Mouse (Mus musculus): Measurements from ENCODE around the gene Aldh4a1. TPM values are rescaled to one million over a fixed set of nuclear protein-coding genes. Genes with fewer than 3 reads are reported as not detected.

Aldh4a1 gene
- polyA plus RNA-seq, 1 experiment from 2014 or later, result 18.6 TPM

- ATAC-seq, result no peak
- WGBS, result 12% methylated on average over 5 of the region's 5 CpGs
Measured at GRCm38 (mm10) chr4:139693315-139693714, 70.6 kb downstream of the Aldh4a1 start.

GRCm38 (mm10) chr4:139697755-139698154 is 75.1 kb downstream of the Aldh4a1 start:
- Histone ChIP-seq H3K27ac (ENCODE audit: low read depth, low read length) (no peak overlapping the region), H3K9me3 (replicated peaks; ENCODE audit: control insufficient read depth, low read length) (no peaks in the 10 kb centered on the region), H3K4me3 (ENCODE audit: low read depth, low read length) (no peak overlapping the region), H3K27me3 (replicated peaks; ENCODE audit: control insufficient read depth, insufficient read depth, low read length) (no peaks in the 10 kb centered on the region), H3K9ac (ENCODE audit: low read length) (no peak overlapping the region), H3K4me2 (ENCODE audit: low read length) (no peak overlapping the region), H3K36me3 (ENCODE audit: control insufficient read depth, insufficient read depth, low read length) (no peaks in the 10 kb centered on the region), H3K4me1 (ENCODE audit: control insufficient read depth, insufficient read depth, low read length) (no peaks in the 10 kb centered on the region)
- WGBS, result 7% methylated on average over 9 of the region's 9 CpGs
- ATAC-seq (no peak), DNase-seq (ENCODE audit: low spot score) (no peak)

More at GRCm38 (mm10) chr4:139693315-139693714, 70.6 kb downstream of the Aldh4a1 start:
- Histone ChIP-seq H3K27me3 (replicated peaks; ENCODE audit: control insufficient read depth, insufficient read depth, low read length) (no peaks in the 10 kb centered on the region), H3K4me2 (ENCODE audit: low read length) (no peak overlapping the region), H3K9ac (ENCODE audit: low read length) (no peak overlapping the region), H3K36me3 (ENCODE audit: control insufficient read depth, insufficient read depth, low read length) (no peaks in the 10 kb centered on the region), H3K27ac (ENCODE audit: low read depth, low read length) (no peak overlapping the region), H3K4me1 (ENCODE audit: control insufficient read depth, insufficient read depth, low read length) (no peaks in the 10 kb centered on the region), H3K4me3 (ENCODE audit: low read depth, low read length) (no peak overlapping the region), H3K9me3 (replicated peaks; ENCODE audit: control insufficient read depth, low read length) (no peaks in the 10 kb centered on the region)
- no peak for DNase-seq (ENCODE audit: low spot score)

- 62% methylated on average over 8 of the region's 8 CpGs for WGBS
- Histone ChIP-seq H3K36me3 (ENCODE audit: control insufficient read depth, insufficient read depth, low read length) (no peaks in the 10 kb centered on the region), H3K4me3 (ENCODE audit: low read depth, low read length) (no peak overlapping the region), H3K27me3 (replicated peaks; ENCODE audit: control insufficient read depth, insufficient read depth, low read length) (no peaks in the 10 kb centered on the region), H3K27ac (ENCODE audit: low read depth, low read length) (no peak overlapping the region), H3K9ac (ENCODE audit: low read length) (no peak overlapping the region), H3K9me3 (replicated peaks; ENCODE audit: control insufficient read depth, low read length) (no peaks in the 10 kb centered on the region), H3K4me2 (ENCODE audit: low read length) (no peak overlapping the region), H3K4me1 (ENCODE audit: control insufficient read depth, insufficient read depth, low read length) (no peaks in the 10 kb centered on the region)
- no peak for ATAC-seq
- DNase-seq (ENCODE audit: low spot score), result no peak
Measured at GRCm38 (mm10) chr4:139698602-139699001, 75.9 kb downstream of the Aldh4a1 start.

Small RNA genes lying within 50 kb of the gene (microRNA-seq; reads per million reads assigned to microRNA genes)
- gene Gm25571, result not detected
- gene Mir7020, result not detected

Other genes starting within 250 kb of the Aldh4a1 start
- 3.1 and 4.5 TPM in 2 replicates for gene Iffo2, start 92.3 kb upstream of the Aldh4a1 start, polyA plus RNA-seq (2014; fragmentation: Nextera tagmentation; extraction: Ambion mirVana)
- not detected in 2 replicates for gene Gm21969, start 19.7 kb upstream of the Aldh4a1 start, polyA plus RNA-seq (2014; fragmentation: Nextera tagmentation; extraction: Ambion mirVana)
- not detected in 2 replicates for gene Tas1r2, start 30.7 kb downstream of the Aldh4a1 start, polyA plus RNA-seq (2014; fragmentation: Nextera tagmentation; extraction: Ambion mirVana)
- 0.05 and 0.06 TPM in 2 replicates for gene Pax7, start 210.7 kb downstream of the Aldh4a1 start, polyA plus RNA-seq (2014; fragmentation: Nextera tagmentation; extraction: Ambion mirVana)

Measured in forebrain, embryonic 14.5 days (tissue).